Mouse (Mus musculus) C3H10T1/2 (cell line): ENCODE measurements around the gene Gm20661. TPM values are rescaled to one million over a fixed set of nuclear protein-coding genes. Genes with fewer than 3 reads are reported as not detected.

Experiments used
- polyA plus RNA-seq, 2 experiments: library from polyadenylated mRNA; unstranded; fragments of >200 nt; fragmentation: generic; extraction: Trizol; gene quantifications; one replicate each; pipeline ENCODE4 v1.2.1; 2012; ENCODE audit warnings: missing spikeins in 2 of 2

Gene Gm20661
- polyA plus RNA-seq, result not detected

DNA sequence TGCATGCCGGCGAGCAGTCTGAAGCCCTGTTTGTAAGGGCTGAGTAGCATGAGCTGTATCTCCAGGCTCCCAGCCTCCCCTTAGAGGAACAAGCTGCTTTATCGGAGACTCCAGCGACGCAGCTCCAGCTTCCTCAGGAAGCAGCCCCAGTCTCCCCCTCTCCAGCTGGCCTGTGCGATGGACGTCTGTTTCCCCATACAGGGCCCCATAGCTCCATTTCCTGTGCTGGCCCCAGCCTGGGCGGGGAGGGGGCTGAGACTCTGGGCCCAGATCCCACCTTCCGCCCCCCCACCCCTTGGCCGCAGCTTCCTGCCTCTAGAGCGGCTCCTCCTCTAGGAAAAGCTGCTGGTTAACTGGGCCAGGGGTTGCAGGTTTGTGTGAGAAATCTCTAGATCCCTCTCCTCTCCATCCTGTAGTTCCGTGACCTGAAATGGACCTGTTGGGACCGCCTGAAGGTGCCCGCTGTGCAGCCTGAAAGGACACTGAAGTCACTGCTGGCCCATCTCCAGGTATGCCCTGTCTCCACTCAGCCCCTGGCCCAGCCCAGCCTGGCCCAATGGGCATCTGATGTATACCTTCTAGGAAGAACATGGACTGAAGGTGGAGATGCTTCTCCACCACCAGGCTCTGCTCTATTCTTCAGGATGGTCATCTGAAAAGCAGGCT, at the start of gene Gm20661:
Gm20661 (plus strand) TSS at position 378 of the 666 bp plus-strand sequence.

DNA sequence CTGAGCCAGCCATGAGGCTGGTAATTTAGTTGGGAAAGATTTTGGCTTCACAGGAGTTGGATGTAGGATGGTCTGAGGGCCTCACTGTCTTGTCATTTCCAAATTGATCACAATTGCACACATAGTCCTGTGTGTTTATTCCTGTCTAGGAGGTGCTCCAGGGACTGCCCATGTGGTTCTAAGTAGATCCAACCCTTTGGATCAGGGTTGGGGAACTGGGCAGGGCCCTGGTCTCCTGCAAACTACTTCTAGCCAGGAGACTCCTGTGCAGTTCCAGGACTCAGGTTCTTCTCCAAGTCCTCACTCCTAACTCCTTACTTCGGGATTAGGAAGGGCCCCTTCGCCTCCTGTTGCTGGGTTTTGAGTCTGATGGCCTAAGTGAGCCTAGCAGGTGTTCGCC, 47.5 kb upstream of the Gm20661 start, which contains the start of gene Camkv:
Camkv (plus strand) TSS at position 301 of the 400 bp plus-strand sequence.

DNA sequence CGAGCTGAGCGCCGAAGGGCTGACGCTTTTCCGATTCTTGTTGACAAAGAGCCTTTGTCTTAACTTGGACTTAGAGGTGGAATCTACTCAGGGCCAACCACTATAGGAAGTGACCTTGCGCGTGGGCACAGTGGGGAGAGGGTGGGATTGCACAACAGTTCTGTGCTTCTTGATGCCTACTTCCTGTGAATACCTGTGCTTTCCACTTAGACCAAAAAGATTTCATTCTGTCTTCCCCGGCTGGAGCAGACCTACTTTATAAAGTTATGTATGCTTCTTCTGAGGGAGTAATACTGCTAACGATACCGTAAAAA, 33.0 kb upstream of the Gm20661 start, which contains the start of gene Traip:
Traip (plus strand) TSS at position 215 of the 314 bp plus-strand sequence.

DNA sequence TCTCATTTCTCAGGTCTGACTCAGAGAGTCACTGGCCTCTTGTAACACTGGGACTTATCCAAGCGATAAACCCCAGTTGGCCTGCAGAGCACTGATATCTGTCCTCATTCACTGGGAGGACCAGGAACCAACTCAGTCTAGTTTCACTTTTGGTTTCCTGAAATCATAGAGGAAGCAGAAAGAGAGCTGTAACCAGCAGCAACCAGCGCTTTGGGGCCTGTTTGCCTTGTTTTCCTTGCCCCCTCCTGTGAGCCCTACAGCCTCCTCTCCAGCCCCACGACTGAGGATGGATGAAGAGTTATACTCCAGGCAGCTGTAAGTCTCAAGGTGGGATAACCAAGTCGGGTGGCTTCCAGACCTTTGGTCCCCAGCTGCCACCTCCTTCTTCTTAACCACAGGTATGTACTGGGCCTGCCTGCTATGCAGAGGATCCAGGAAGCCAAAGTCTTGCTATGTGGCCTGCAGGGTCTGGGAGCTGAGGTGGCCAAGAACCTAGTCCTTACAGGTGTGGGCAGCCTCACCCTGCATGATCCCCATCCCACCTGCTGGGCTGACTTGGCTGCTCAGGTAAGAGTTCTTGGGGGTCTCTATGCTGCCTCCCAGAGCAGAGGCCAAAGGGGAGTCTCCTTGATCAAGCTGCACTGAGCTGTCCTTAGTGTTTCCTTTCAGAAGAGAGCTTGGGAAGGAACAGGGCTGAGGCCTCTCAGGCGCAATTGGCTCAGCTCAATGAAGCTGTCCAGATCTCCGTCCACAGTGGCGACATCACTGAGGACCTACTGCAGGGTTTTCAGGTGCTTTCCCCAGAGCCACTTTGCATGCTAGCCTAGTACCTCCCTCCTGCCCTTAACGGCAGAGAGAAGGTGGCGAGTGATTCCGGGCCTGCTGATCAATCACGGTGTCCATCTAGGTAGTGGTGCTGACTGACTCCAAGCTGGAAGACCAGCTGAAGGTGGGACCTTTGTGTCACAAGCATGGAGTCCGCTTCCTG, 7.2 kb upstream of the Gm20661 start, which contains the start of gene Uba7:
Uba7 (plus strand) TSS at position 107 of the 988 bp plus-strand sequence.

DNA sequence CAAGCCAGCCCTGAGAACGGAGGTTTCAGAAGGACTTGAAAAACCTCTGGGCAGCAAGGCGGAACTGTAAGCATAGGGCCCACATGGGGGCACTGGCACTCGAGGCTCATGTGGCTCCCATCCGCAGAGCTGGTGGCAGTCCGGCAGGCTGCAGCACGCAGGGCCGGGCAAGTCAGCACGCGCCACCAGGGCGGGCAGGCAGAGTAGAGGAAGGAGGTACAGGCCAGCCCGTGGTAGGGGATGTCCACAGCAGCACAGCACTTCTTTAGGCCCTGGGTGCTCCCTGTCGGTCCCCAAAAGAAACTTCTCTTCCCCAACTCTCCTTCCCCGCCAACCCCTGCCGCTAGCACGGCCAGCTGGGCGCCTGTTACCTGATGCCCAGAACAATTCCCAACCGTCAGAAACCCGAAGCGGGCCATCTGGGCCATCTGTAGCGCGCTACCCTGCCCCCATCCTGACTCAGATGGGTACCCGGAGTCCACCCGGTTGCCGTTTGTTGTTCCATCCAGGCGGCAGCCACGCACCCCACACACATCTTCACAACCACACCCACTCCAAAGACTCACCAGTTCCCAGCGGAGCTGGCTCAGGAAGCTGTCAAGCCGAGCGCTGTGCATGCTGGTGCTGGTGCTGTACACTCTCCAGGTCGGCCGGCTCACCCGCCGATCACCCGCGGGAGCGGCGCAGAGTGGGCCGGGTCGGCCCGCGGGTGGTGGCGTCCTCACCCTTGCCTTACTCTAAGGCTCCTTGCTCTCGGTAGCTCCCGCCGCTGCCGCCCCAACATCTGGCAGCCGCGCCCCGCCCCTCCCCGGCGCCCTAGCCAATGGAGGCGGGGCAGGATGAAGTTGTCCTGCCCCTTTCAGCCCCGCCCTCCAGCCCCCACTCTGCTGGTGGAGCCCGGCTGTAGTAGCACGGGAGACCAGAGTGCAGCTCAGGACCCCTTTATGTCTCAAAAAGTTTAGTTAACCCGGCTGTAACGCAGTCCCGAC, 2.6 kb downstream of the Gm20661 start, which contains the start of gene Inka1:
Inka1 (minus strand) TSS at position 749 of the 989 bp plus-strand sequence.

DNA sequence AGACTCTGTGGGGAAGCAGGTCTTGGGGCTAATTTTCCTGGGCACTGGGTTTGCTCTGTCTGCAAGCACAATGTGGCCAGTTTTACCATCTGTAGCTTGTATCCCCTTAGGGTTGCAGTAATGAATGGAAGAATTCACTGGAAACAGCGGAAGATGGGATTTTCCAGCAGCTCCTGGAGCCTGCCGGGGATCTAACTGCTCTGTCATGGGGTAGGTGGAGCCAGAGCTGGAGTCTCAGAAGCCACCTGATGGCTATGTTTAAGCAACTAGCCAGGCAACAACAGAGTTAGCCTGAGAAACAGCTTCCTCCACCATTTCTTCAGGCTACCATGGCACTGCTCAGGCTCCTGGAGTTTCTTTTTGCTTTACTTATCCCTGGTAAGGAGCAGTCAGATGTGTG, 9.3 kb downstream of the Gm20661 start, which contains the start of gene Cdhr4:
Cdhr4 (plus strand) TSS at position 301 of the 400 bp plus-strand sequence.

DNA sequence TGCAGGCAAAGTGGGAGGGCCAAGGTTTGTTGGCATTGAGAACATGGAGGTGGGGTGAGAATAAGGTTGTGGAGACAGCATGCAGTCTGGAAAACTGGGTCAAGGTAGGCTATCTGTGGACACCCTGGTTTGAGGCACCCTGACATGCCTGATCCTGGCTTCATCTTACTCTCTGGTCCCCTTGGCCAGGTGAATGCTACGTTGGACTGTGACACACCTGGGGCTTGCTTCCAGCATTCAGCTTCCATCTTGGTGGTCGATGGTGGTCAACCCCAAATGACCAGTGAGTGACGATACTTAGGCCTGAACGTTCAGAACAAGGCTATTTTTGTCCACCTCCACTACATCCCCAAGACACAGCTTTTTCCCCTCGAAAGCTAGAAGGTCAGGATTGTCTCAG, 13.2 kb downstream of the Gm20661 start, which contains the start of gene Gm20662:
Gm20662 (plus strand) TSS at position 301 of the 400 bp plus-strand sequence.

DNA sequence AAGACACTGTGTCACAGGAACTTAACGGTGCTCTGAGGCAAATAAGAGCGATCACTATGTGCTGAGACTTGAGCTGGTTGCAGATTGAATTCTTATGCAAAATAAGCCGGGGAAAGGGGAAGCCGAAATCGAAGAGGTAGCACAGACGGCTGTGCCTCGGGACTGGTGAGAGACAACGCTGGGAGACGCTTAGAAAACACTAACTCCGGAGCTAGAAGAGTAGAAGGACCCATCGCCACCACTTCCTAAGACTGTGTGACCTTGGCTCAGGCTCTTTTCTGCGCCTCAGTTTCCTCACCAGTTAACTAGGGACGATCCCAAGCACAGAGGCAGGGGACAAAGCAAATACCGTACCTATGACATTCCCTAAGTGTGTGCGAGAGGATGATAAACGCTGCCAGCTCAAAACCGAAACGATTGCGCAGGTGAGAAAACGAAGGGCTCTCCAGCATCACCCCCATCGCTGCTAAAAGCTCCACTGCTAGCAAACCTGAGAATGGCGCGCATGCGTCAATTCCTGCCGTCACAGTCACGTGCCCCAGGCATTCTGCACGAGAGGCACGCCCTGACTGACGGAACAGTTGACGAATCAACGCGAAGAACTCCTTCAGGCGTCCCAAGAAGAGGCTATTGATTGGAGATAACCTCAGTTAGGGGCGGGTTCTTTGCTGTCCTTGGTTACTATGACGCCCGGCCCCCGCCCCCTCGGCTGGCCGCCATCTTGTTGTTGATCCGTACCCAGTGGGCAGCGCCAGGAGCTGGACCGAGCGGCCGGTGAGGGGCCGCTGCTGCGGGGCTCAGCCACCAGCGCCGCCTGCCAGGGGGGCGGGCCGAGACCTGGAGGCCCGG, 19.3 kb downstream of the Gm20661 start, which contains the start of gene Ip6k1:
Ip6k1 (plus strand) TSS at position 580 of the 849 bp plus-strand sequence.

Other genes starting within 250 kb of the Gm20661 start
- 10 to 100 TPM in 1 of 2 experiments, 1 to 10 TPM in 1; 5.9 to 52.6 TPM for gene Rbm5, start 212.1 kb upstream of the Gm20661 start, polyA plus RNA-seq
- gene Rbm6, start 109.8 kb upstream of the Gm20661 start, polyA plus RNA-seq, result 10 to 100 TPM in 1 of 2 experiments, 1 to 10 TPM in 1; 1.3 to 11.3 TPM
- 10 to 100 TPM; 12.1 to 12.4 TPM for gene Mon1a, start 94.9 kb upstream of the Gm20661 start, polyA plus RNA-seq
- under 1 TPM; 0.01 to 0.37 TPM for gene Mst1r, start 76.2 kb upstream of the Gm20661 start, polyA plus RNA-seq
- not detected for gene Actl11, start 54.6 kb upstream of the Gm20661 start, polyA plus RNA-seq
- gene Camkv, start 47.4 kb upstream of the Gm20661 start, polyA plus RNA-seq, result not detected
- gene Traip, start 32.9 kb upstream of the Gm20661 start, polyA plus RNA-seq, result 10 to 100 TPM in 1 of 2 experiments, 1 to 10 TPM in 1; 6.0 to 11.0 TPM
- 10 to 100 TPM in 1 of 2 experiments, 1 to 10 TPM in 1; 1.4 to 20.0 TPM for gene Uba7, start 7.6 kb upstream of the Gm20661 start, polyA plus RNA-seq
- 10 to 100 TPM in 1 of 2 experiments, 1 to 10 TPM in 1; 5.8 to 11.8 TPM for gene Inka1, start 2.8 kb downstream of the Gm20661 start, polyA plus RNA-seq
- under 1 TPM in 1 of 2 experiments, not detected in 1; 0.40 TPM for gene Cdhr4, start 9.4 kb downstream of the Gm20661 start, polyA plus RNA-seq
- gene Gm20662, start 13.3 kb downstream of the Gm20661 start, polyA plus RNA-seq, result under 1 TPM; 0.15 to 0.91 TPM
- 10 to 100 TPM; 20.1 to 64.7 TPM for gene Ip6k1, start 19.4 kb downstream of the Gm20661 start, polyA plus RNA-seq
- 10 to 100 TPM; 14.7 to 20.6 TPM for gene Gmppb, start 66.2 kb downstream of the Gm20661 start, polyA plus RNA-seq
- gene Amigo3, start 70.1 kb downstream of the Gm20661 start, polyA plus RNA-seq, result 1 to 10 TPM in 1 of 2 experiments, under 1 TPM in 1; 0.61 to 3.6 TPM
- gene Mst1, start 97.4 kb downstream of the Gm20661 start, polyA plus RNA-seq, result under 1 TPM; 0.05 to 0.18 TPM
- 10 to 100 TPM; 15.3 to 28.3 TPM for gene Rnf123, start 100.3 kb downstream of the Gm20661 start, polyA plus RNA-seq
- gene Apeh, start 111.5 kb downstream of the Gm20661 start, polyA plus RNA-seq, result 10 to 100 TPM; 82.7 to 98.4 TPM
- under 1 TPM; 0.13 to 0.14 TPM for gene Bsn, start 207.3 kb downstream of the Gm20661 start, polyA plus RNA-seq